Mouse (Mus musculus): ENCODE data around the gene Myof. TPM values are rescaled to one million over a fixed set of nuclear protein-coding genes. Genes with fewer than 3 reads are reported as not detected.

Gene Myof
- total RNA-seq, 1 experiment = 44.3 TPM

DNA sequence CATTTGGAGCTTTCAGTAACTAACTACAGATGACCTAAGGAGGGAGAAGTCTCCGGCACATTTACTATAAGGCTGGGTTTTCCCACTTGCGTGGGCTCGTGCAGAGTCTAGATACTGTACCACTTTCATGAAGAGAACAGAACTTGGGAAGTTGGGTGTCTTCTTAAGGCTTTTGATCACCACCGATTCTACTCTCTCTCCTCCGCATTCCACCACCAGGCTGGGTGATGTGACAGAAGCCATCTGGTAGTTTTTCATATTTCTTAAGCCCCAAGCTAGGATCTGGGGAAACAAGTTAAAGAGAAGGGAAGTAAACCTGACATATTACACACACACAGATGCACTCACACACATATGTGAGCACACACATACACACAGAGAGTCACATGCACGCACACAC lies 108.7 kb downstream of the Myof start:
- no peak overlapping the region for H3K4me3 ChIP-seq (ENCODE audit: insufficient read depth in 1 of 2, low read depth in 1 of 2, low read length in 2 of 2, poor library complexity in 1 of 2, severe bottlenecking in 1 of 2)
- in situ Hi-C loops (cut with MboI; ENCODE audit: low sequenced_read_pairs in 2 of 2, unreplicated experiment in 2 of 2) = no loop called here
- no peaks in the 10 kb centered on the region; a peak in 1 of 4 replicates for H3K4me1 ChIP-seq (ENCODE audit: control insufficient read depth in 2 of 2, insufficient read depth in 2 of 2, low read length in 2 of 2, poor library complexity in 1 of 2)
- H3K9me3 ChIP-seq (ENCODE audit: control insufficient read depth, insufficient read depth, low read depth, low read length) = no peaks in the 10 kb centered on the region
- TF ChIP-seq MAFK (IDR thresholded peaks at IDR 0.05; ENCODE audit: insufficient read depth, low read depth, low read length) (no peak), ZC3H11A (IDR thresholded peaks at IDR 0.05; ENCODE audit: borderline replicate concordance, low read depth, low read length) (no peak), CHD2 (IDR thresholded peaks at IDR 0.05; ENCODE audit: low read depth, low read length) (no peak)
- H3K27ac ChIP-seq (ENCODE audit: insufficient read depth, low read depth, low read length, poor library complexity, severe bottlenecking) = no peak overlapping the region
- no peak for DNase-seq (ENCODE audit: low read depth, low spot score)
- peaks cover 2% of the 10 kb centered on the region; the same call in 1 of the 2 replicates for H3K36me3 ChIP-seq (ENCODE audit: control insufficient read depth, insufficient read depth, low read length, poor library complexity, severe bottlenecking)
- H3K9ac ChIP-seq (ENCODE audit: insufficient read depth, low read depth, low read length, poor library complexity, severe bottlenecking) = no peak overlapping the region

DNA sequence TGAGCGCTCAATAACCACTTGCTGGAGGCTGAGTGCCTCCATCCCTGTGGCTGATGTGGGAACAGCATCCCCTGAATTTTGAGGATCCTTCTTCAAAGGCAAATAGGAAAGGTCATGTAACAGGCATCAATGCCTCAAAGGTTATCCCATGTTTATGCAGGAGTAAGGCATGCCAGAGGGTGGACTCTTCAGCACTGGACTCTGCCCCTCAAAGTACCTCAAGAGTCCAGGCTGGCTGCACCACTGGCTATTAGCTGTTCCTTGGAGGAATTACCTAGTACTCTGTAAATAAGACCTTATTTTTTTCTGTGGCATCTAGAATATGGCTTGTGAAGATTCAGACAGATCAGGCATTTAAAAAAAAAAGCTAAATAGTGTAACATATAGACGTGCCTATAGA lies 111.2 kb downstream of the Myof start:
- H3K36me3 ChIP-seq (ENCODE audit: control insufficient read depth, insufficient read depth, low read length, poor library complexity, severe bottlenecking) = peaks cover 2% of the 10 kb centered on the region; the same call in 1 of the 2 replicates
- no peak overlapping the region for H3K27ac ChIP-seq (ENCODE audit: insufficient read depth, low read depth, low read length, poor library complexity, severe bottlenecking)
- no peak overlapping the region for H3K9ac ChIP-seq (ENCODE audit: insufficient read depth, low read depth, low read length, poor library complexity, severe bottlenecking)
- H3K4me1 ChIP-seq (ENCODE audit: control insufficient read depth in 2 of 2, insufficient read depth in 2 of 2, low read length in 2 of 2, poor library complexity in 1 of 2) = no peaks in the 10 kb centered on the region; a peak in 1 of 4 replicates
- TF ChIP-seq HCFC1 (IDR thresholded peaks at IDR 0.05; ENCODE audit: borderline replicate concordance, insufficient read depth, low read length) = no peak
- no peak for TF ChIP-seq ZC3H11A (IDR thresholded peaks at IDR 0.05; ENCODE audit: borderline replicate concordance, low read depth, low read length)
- TF ChIP-seq ZNF384 (IDR thresholded peaks at IDR 0.05; ENCODE audit: low read depth, low read length) = no peak
- no peak for TF ChIP-seq MAFK (IDR thresholded peaks at IDR 0.05; ENCODE audit: insufficient read depth, low read depth, low read length)
- no peak for TF ChIP-seq CHD2 (IDR thresholded peaks at IDR 0.05; ENCODE audit: low read depth, low read length)
- in situ Hi-C loops (cut with MboI; ENCODE audit: low sequenced_read_pairs in 2 of 2, unreplicated experiment in 2 of 2) = no loop called here
- no peak overlapping the region for H3K4me3 ChIP-seq (ENCODE audit: insufficient read depth in 1 of 2, low read depth in 1 of 2, low read length in 2 of 2, poor library complexity in 1 of 2, severe bottlenecking in 1 of 2)
- no peaks in the 10 kb centered on the region for H3K9me3 ChIP-seq (ENCODE audit: control insufficient read depth, insufficient read depth, low read depth, low read length)
- DNase-seq (ENCODE audit: low read depth, low spot score) = no peak

DNA sequence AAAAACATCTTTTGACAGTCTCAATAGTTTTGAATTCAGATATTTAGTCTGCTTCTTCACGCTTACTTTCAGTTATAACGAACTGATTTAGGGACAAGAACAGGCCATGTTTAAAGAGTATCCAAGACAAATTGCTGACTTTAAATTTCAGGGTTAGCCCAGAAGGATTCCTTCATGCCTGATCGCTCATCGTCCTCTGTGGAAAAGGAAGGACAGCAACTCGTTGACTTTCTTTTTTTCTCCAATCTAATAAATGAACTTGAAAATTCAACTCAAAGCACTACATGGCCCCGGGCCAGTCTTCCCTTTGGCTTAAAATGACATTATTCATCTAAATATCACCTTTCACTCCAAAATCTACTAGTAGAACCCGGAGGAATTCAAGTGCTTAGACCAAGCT lies 115.5 kb downstream of the Myof start:
- Histone ChIP-seq H3K9ac (ENCODE audit: insufficient read depth, low read depth, low read length, poor library complexity, severe bottlenecking) (no peak overlapping the region), H3K27ac (ENCODE audit: insufficient read depth, low read depth, low read length, poor library complexity, severe bottlenecking) (no peak overlapping the region), H3K9me3 (ENCODE audit: control insufficient read depth, insufficient read depth, low read depth, low read length) (no peaks in the 10 kb centered on the region), H3K4me1 (ENCODE audit: control insufficient read depth in 2 of 2, insufficient read depth in 2 of 2, low read length in 2 of 2, poor library complexity in 1 of 2) (no peaks in the 10 kb centered on the region), H3K36me3 (ENCODE audit: control insufficient read depth, insufficient read depth, low read length, poor library complexity, severe bottlenecking) (no peaks in the 10 kb centered on the region), H3K4me3 (ENCODE audit: insufficient read depth in 1 of 2, low read depth in 1 of 2, low read length in 2 of 2, poor library complexity in 1 of 2, severe bottlenecking in 1 of 2) (no peak overlapping the region)
- in situ Hi-C loops (cut with MboI; ENCODE audit: low sequenced_read_pairs in 2 of 2, unreplicated experiment in 2 of 2) = no loop called here
- DNase-seq (ENCODE audit: low read depth, low spot score) = no peak
- TF ChIP-seq HCFC1 (IDR thresholded peaks at IDR 0.05; ENCODE audit: borderline replicate concordance, insufficient read depth, low read length) (no peak), ZNF384 (IDR thresholded peaks at IDR 0.05; ENCODE audit: low read depth, low read length) (no peak), CHD2 (IDR thresholded peaks at IDR 0.05; ENCODE audit: low read depth, low read length) (no peak), ZC3H11A (IDR thresholded peaks at IDR 0.05; ENCODE audit: borderline replicate concordance, low read depth, low read length) (no peak), MAFK (IDR thresholded peaks at IDR 0.05; ENCODE audit: insufficient read depth, low read depth, low read length) (no peak)

DNA sequence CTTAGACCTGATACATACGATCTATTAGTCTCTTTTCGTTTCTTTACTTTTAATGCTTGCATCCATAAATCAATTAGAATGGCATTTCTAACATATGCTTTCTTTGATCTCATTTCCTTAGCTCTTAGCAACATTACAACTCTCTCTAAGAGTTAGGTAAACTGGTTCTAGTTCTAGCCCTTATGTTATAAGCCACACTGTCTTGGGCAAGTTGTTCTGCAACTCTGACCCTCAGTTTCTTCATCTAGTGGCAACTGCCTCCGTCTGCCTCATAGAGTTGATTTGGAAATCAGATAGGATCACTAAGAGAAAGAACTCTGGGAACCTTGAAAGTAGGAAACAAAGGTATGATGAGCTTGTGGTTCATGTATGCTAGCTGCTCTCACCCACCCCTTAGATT lies 118.1 kb downstream of the Myof start:
- H3K27ac ChIP-seq (ENCODE audit: insufficient read depth, low read depth, low read length, poor library complexity, severe bottlenecking) = no peak overlapping the region
- no peak for DNase-seq (ENCODE audit: low read depth, low spot score)
- no peak overlapping the region for H3K9ac ChIP-seq (ENCODE audit: insufficient read depth, low read depth, low read length, poor library complexity, severe bottlenecking)
- no peak overlapping the region for H3K4me3 ChIP-seq (ENCODE audit: insufficient read depth in 1 of 2, low read depth in 1 of 2, low read length in 2 of 2, poor library complexity in 1 of 2, severe bottlenecking in 1 of 2)
- H3K36me3 ChIP-seq (ENCODE audit: control insufficient read depth, insufficient read depth, low read length, poor library complexity, severe bottlenecking) = no peaks in the 10 kb centered on the region; the same call in 1 of the 2 replicates
- in situ Hi-C loops (cut with MboI; ENCODE audit: low sequenced_read_pairs in 2 of 2, unreplicated experiment in 2 of 2) = no loop called here
- peaks cover 2 to 3% of the 10 kb centered on the region in 2 experiments; a peak in 2 of 4 replicates for H3K4me1 ChIP-seq (ENCODE audit: control insufficient read depth in 2 of 2, insufficient read depth in 2 of 2, low read length in 2 of 2, poor library complexity in 1 of 2)
- no peak for TF ChIP-seq MAFK (IDR thresholded peaks at IDR 0.05; ENCODE audit: insufficient read depth, low read depth, low read length)
- no peak for TF ChIP-seq ZNF384 (IDR thresholded peaks at IDR 0.05; ENCODE audit: low read depth, low read length)
- no peak for TF ChIP-seq CHD2 (IDR thresholded peaks at IDR 0.05; ENCODE audit: low read depth, low read length)
- TF ChIP-seq ZC3H11A (IDR thresholded peaks at IDR 0.05; ENCODE audit: borderline replicate concordance, low read depth, low read length) = no peak
- no peak for TF ChIP-seq HCFC1 (IDR thresholded peaks at IDR 0.05; ENCODE audit: borderline replicate concordance, insufficient read depth, low read length)
- H3K9me3 ChIP-seq (ENCODE audit: control insufficient read depth, insufficient read depth, low read depth, low read length) = no peaks in the 10 kb centered on the region

DNA sequence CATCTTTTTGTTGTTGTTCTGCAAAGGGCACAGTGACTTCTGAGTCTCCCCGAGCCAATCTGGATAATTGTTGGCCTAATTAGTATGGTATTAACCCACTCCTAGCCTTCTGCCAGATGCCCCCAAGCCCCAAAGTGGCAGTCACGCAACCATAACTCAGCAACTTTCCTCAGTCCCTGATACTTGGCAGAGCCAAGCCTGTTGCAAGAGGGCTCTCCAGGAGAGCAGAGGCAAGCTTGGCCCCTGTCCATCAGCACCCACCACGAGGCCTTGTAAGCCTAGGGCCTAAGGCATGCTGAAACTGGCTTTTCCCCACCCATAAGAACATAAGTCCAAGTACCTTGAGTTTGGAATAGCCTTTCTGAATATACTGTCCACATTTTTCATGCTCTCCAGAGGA lies 119.1 kb downstream of the Myof start:
- Histone ChIP-seq H3K9ac (ENCODE audit: insufficient read depth, low read depth, low read length, poor library complexity, severe bottlenecking) (no peak overlapping the region), H3K4me1 (ENCODE audit: control insufficient read depth in 2 of 2, insufficient read depth in 2 of 2, low read length in 2 of 2, poor library complexity in 1 of 2) (peaks cover 2 to 3% of the 10 kb centered on the region in 2 experiments; a peak in 2 of 4 replicates), H3K36me3 (ENCODE audit: control insufficient read depth, insufficient read depth, low read length, poor library complexity, severe bottlenecking) (peaks cover 4% of the 10 kb centered on the region; the same call in 1 of the 2 replicates), H3K9me3 (ENCODE audit: control insufficient read depth, insufficient read depth, low read depth, low read length) (no peaks in the 10 kb centered on the region), H3K27ac (ENCODE audit: insufficient read depth, low read depth, low read length, poor library complexity, severe bottlenecking) (no peak overlapping the region), H3K4me3 (ENCODE audit: insufficient read depth in 1 of 2, low read depth in 1 of 2, low read length in 2 of 2, poor library complexity in 1 of 2, severe bottlenecking in 1 of 2) (no peak overlapping the region)
- in situ Hi-C loops (cut with MboI; ENCODE audit: low sequenced_read_pairs in 2 of 2, unreplicated experiment in 2 of 2) = no loop called here
- TF ChIP-seq HCFC1 (IDR thresholded peaks at IDR 0.05; ENCODE audit: borderline replicate concordance, insufficient read depth, low read length) (no peak), ZNF384 (IDR thresholded peaks at IDR 0.05; ENCODE audit: low read depth, low read length) (no peak), MAFK (IDR thresholded peaks at IDR 0.05; ENCODE audit: insufficient read depth, low read depth, low read length) (no peak), ZC3H11A (IDR thresholded peaks at IDR 0.05; ENCODE audit: borderline replicate concordance, low read depth, low read length) (no peak), CHD2 (IDR thresholded peaks at IDR 0.05; ENCODE audit: low read depth, low read length) (no peak)
- DNase-seq (ENCODE audit: low read depth, low spot score) = no peak
